Mouse (Mus musculus) forebrain, embryonic 16.5 days (tissue): Measurements from ENCODE around the gene Cdipt. TPM values are rescaled to one million over a fixed set of nuclear protein-coding genes. Genes with fewer than 3 reads are reported as not detected.

ENCODE experiments used
- ATAC-seq: fragments of 200-750 bp; cut with Nextera tagmentation; 2 replicates; pipeline ENCODE4 v1.8.0; 2017; ENCODE audit warnings: mild to moderate bottlenecking, moderate library complexity
- H3K27ac ChIP-seq: fragments of 300-500 bp; sonication (generic); 2 replicates; pipeline ENCODE4 v1.5.1; 2014; ENCODE audit warnings: low read length, control low read depth
- H3K27me3 ChIP-seq: fragments of 300-500 bp; sonication (generic); replicated peaks from 2 replicates; pipeline ENCODE4 v1.6.1; 2014; ENCODE audit warnings: low read length; ENCODE audit not compliant: control insufficient read depth, insufficient read depth
- H3K36me3 ChIP-seq: fragments of 300-500 bp; sonication (generic); 2 replicates; pipeline ENCODE4 v1.6.1; 2014; ENCODE audit not compliant: control insufficient read depth, insufficient read depth
- H3K4me1 ChIP-seq: fragments of 300-500 bp; sonication (generic); replicated peaks from 2 replicates; pipeline ENCODE4 v1.6.1; 2014; ENCODE audit warnings: low read length; ENCODE audit not compliant: control insufficient read depth, insufficient read depth
- H3K4me2 ChIP-seq: fragments of 300-500 bp; sonication (generic); 2 replicates; pipeline ENCODE4 v1.6.1; 2014; ENCODE audit warnings: mild to moderate bottlenecking, low read length, control low read depth
- H3K4me3 ChIP-seq: fragments of 300-500 bp; sonication (generic); replicated peaks from 2 replicates; pipeline ENCODE4 v1.5.1; 2014; ENCODE audit warnings: mild to moderate bottlenecking, low read length, control low read depth
- H3K9ac ChIP-seq: fragments of 300-500 bp; sonication (generic); replicated peaks from 2 replicates; pipeline ENCODE4 v1.6.1; 2014; ENCODE audit warnings: low read depth, low read length, control low read depth
- H3K9me3 ChIP-seq: fragments of 300-500 bp; sonication (generic); 2 replicates; pipeline ENCODE4 v1.6.1; 2016; ENCODE audit warnings: low read length; ENCODE audit not compliant: control insufficient read depth
- WGBS: fragments of 180-500 bp; shearing (Covaris S2); extraction: QIAGEN DNeasy Blood & Tissue Kit; methylation state at CpG from one replicate; pipeline ENCODE4 v1.1.7; 2014; 5-methylcytosine and 5-hydroxymethylcytosine counted together
- polyA plus RNA-seq: library from polyadenylated mRNA; unstranded; fragments of >200 nt; fragmentation: Nextera tagmentation; extraction: Ambion mirVana; gene quantifications from 2 replicates; pipeline ENCODE4 v1.2.1, GENCODE M21; 2015

Cdipt gene
- polyA plus RNA-seq = 115 and 122 TPM in 2 replicates

GRCm38 (mm10) chr7:126975893-126975949 lies at the start of gene Cdipt:
Cdipt (plus strand) TSS chr7:126975914.
- H3K4me1 ChIP-seq = peaks cover 15% of the 10 kb centered on the region
- H3K27ac ChIP-seq = peak within 1 kb of the TSS; percentile 99
- peak within 1 kb of the TSS; percentile 78 for H3K4me3 ChIP-seq
- WGBS = 0% methylated on average over 1 of the region's 1 CpGs
- ATAC-seq = no peak
- H3K9ac ChIP-seq = peak within 1 kb of the TSS; percentile 95
- peaks cover 18% of the 10 kb centered on the region for H3K36me3 ChIP-seq
- H3K9me3 ChIP-seq = no peaks in the 10 kb centered on the region
- no peaks in the 10 kb centered on the region for H3K27me3 ChIP-seq
- H3K4me2 ChIP-seq = peak within 1 kb of the TSS; percentile 92

- H3K4me3 ChIP-seq = no peak overlapping the region
- no peaks in the 10 kb centered on the region for H3K27me3 ChIP-seq
- H3K9ac ChIP-seq = no peak overlapping the region
- peaks cover 17% of the 10 kb centered on the region for H3K4me1 ChIP-seq
- H3K9me3 ChIP-seq = no peaks in the 10 kb centered on the region
- no peak overlapping the region for H3K4me2 ChIP-seq
- no peak overlapping the region for H3K27ac ChIP-seq
- 70% methylated on average over 3 of the region's 3 CpGs for WGBS
- H3K36me3 ChIP-seq = no peaks in the 10 kb centered on the region; the same call in 1 of the 2 replicates
- no peak for ATAC-seq
Measured at GRCm38 (mm10) chr7:126926299-126926698, 49.4 kb upstream of the Cdipt start.

GRCm38 (mm10) chr7:126928384-126929037 lies 47.2 kb upstream of the Cdipt start, which contains the start of gene Kctd13:
Kctd13 (plus strand) TSS chr7:126928879.
- Histone ChIP-seq H3K4me3 (peak within 1 kb of the TSS; percentile 80), H3K27ac (peak within 1 kb of the TSS; percentile 75), H3K9ac (peak within 1 kb of the TSS; percentile 91), H3K9me3 (no peaks in the 10 kb centered on the region), H3K27me3 (no peaks in the 10 kb centered on the region), H3K4me2 (peak within 1 kb of the TSS; percentile 89), H3K36me3 (no peaks in the 10 kb centered on the region; the same call in 1 of the 2 replicates), H3K4me1 (peaks cover 14% of the 10 kb centered on the region)
- 3% methylated on average over 56 of the region's 56 CpGs for WGBS
- peak; percentile 98 for ATAC-seq

- H3K9ac ChIP-seq = peak overlapping the region; percentile 91
- H3K4me1 ChIP-seq = peaks cover 14% of the 10 kb centered on the region
- peak overlapping the region; percentile 80 for H3K4me3 ChIP-seq
- peak; percentile 80 for ATAC-seq
- H3K4me2 ChIP-seq = peak overlapping the region; percentile 89
- 0% methylated on average over 24 of the region's 27 CpGs for WGBS
- no peaks in the 10 kb centered on the region for H3K27me3 ChIP-seq
- peak overlapping the region; percentile 75 for H3K27ac ChIP-seq
- H3K9me3 ChIP-seq = no peaks in the 10 kb centered on the region
- no peaks in the 10 kb centered on the region; the same call in 1 of the 2 replicates for H3K36me3 ChIP-seq
Measured at GRCm38 (mm10) chr7:126929046-126929445, 46.7 kb upstream of the Cdipt start.

GRCm38 (mm10) chr7:126932652-126933051 lies 43.1 kb upstream of the Cdipt start:
- H3K27ac ChIP-seq = no peak overlapping the region
- H3K4me3 ChIP-seq = no peak overlapping the region
- H3K4me1 ChIP-seq = peaks cover 14% of the 10 kb centered on the region
- WGBS = 89% methylated on average over 2 of the region's 2 CpGs
- no peaks in the 10 kb centered on the region for H3K9me3 ChIP-seq
- H3K36me3 ChIP-seq = peaks cover 12% of the 10 kb centered on the region
- H3K27me3 ChIP-seq = no peaks in the 10 kb centered on the region
- no peak overlapping the region for H3K4me2 ChIP-seq
- no peak overlapping the region for H3K9ac ChIP-seq
- ATAC-seq = no peak

- ATAC-seq = no peak
- Histone ChIP-seq H3K36me3 (peaks cover 24% of the 10 kb centered on the region), H3K4me1 (peaks cover 5% of the 10 kb centered on the region; the same call in 1 of the 2 replicates), H3K27ac (no peak overlapping the region), H3K4me2 (no peak overlapping the region), H3K27me3 (no peaks in the 10 kb centered on the region), H3K9ac (no peak overlapping the region), H3K9me3 (no peaks in the 10 kb centered on the region), H3K4me3 (no peak overlapping the region)
- 47% methylated on average over 6 of the region's 6 CpGs for WGBS
Measured at GRCm38 (mm10) chr7:126941171-126941570, 34.5 kb upstream of the Cdipt start.

GRCm38 (mm10) chr7:126941801-126942200 lies 33.9 kb upstream of the Cdipt start:
- Histone ChIP-seq H3K9ac (no peak overlapping the region), H3K36me3 (peaks cover 22% of the 10 kb centered on the region), H3K9me3 (no peaks in the 10 kb centered on the region), H3K4me1 (peaks cover 5% of the 10 kb centered on the region; the same call in 1 of the 2 replicates), H3K27me3 (no peaks in the 10 kb centered on the region), H3K4me2 (no peak overlapping the region), H3K4me3 (no peak overlapping the region), H3K27ac (no peak overlapping the region)
- peak; percentile 61; the same call in 1 of the 2 replicates for ATAC-seq
- 46% methylated on average over 5 of the region's 5 CpGs for WGBS

- peaks cover 11% of the 10 kb centered on the region; the same call in 1 of the 2 replicates for H3K36me3 ChIP-seq
- WGBS = 51% methylated on average over 3 of the region's 3 CpGs
- H3K27me3 ChIP-seq = no peaks in the 10 kb centered on the region
- no peak overlapping the region for H3K4me3 ChIP-seq
- no peak overlapping the region for H3K9ac ChIP-seq
- peaks cover 23% of the 10 kb centered on the region for H3K4me1 ChIP-seq
- H3K27ac ChIP-seq = no peak overlapping the region
- no peak for ATAC-seq
- no peak overlapping the region for H3K4me2 ChIP-seq
- H3K9me3 ChIP-seq = no peaks in the 10 kb centered on the region
Measured at GRCm38 (mm10) chr7:126946530-126946929, 29.2 kb upstream of the Cdipt start.

GRCm38 (mm10) chr7:126948626-126949025 lies 27.1 kb upstream of the Cdipt start:
- peaks cover 39% of the 10 kb centered on the region for H3K4me1 ChIP-seq
- no peaks in the 10 kb centered on the region for H3K9me3 ChIP-seq
- H3K4me3 ChIP-seq = peak overlapping the region; percentile 62
- peaks cover 9% of the 10 kb centered on the region; the same call in 1 of the 2 replicates for H3K36me3 ChIP-seq
- no peaks in the 10 kb centered on the region for H3K27me3 ChIP-seq
- H3K9ac ChIP-seq = peak overlapping the region; percentile 76
- H3K27ac ChIP-seq = peak overlapping the region; percentile 87
- ATAC-seq = no peak
- H3K4me2 ChIP-seq = peak overlapping the region; percentile 89
- 83% methylated on average over 10 of the region's 10 CpGs for WGBS

- ATAC-seq = peak; percentile 67
- Histone ChIP-seq H3K4me3 (peak within 1 kb of the TSS; percentile 62), H3K4me1 (peaks cover 39% of the 10 kb centered on the region), H3K9me3 (no peaks in the 10 kb centered on the region), H3K9ac (peak within 1 kb of the TSS; percentile 76), H3K36me3 (peaks cover 9% of the 10 kb centered on the region; the same call in 1 of the 2 replicates), H3K27me3 (0 out of 2 replicates have a peak, but pooled peaks cover 2% of the 10 kb centered on the region), H3K27ac (peak within 1 kb of the TSS; percentile 87), H3K4me2 (peak within 1 kb of the TSS; percentile 89)
- WGBS = 1% methylated on average over 21 of the region's 21 CpGs
Measured at GRCm38 (mm10) chr7:126949403-126949792, 26.3 kb upstream of the Cdipt start, which contains the start of gene Asphd1. Asphd1 (minus strand) TSS chr7:126949582.
